Mouse (Mus musculus): ENCODE data around the gene Tmem129. TPM values are rescaled to one million over a fixed set of nuclear protein-coding genes. Genes with fewer than 3 reads are reported as not detected.

The Tmem129 gene
- 11.4 and 14.4 TPM in 2 replicates for polyA plus RNA-seq (2012; ENCODE audit: insufficient read depth, insufficient read length, missing spikeins)

- peak within 1 kb of the TSS; percentile 92 for H3K27ac ChIP-seq (ENCODE audit: insufficient read depth, low read depth, low read length)
- TF ChIP-seq CTCF (IDR thresholded peaks at IDR 0.05; ENCODE audit: low read depth, low read length) (no peak), POLR2A (IDR thresholded peaks at IDR 0.05; ENCODE audit: borderline replicate concordance, low read depth, low read length) (no peak)
- peaks cover 10% of the 10 kb centered on the region for H3K4me1 ChIP-seq (ENCODE audit: control insufficient read depth, insufficient read depth, low read length)
- H3K4me3 ChIP-seq (ENCODE audit: insufficient read depth, low read length), result peak within 1 kb of the TSS; percentile 97
These were observed at the start of gene Tmem129, which contains the start of gene Tacc3 for GRCm38 (mm10) chr5:33657787-33658663. Gene Tmem129, minus strand, starts transcription at chr5:33658416. Gene Tacc3, plus strand, starts transcription at chr5:33658128.

- Histone ChIP-seq H3K4me1 (ENCODE audit: control insufficient read depth, insufficient read depth, low read length) (peaks cover 2% of the 10 kb centered on the region; the same call in 1 of the 2 replicates), H3K27ac (ENCODE audit: insufficient read depth, low read depth, low read length) (no peak overlapping the region), H3K4me3 (ENCODE audit: insufficient read depth, low read length) (no peak overlapping the region)
- TF ChIP-seq POLR2A (IDR thresholded peaks at IDR 0.05; ENCODE audit: borderline replicate concordance, low read depth, low read length) (no peak), CTCF (IDR thresholded peaks at IDR 0.05; ENCODE audit: low read depth, low read length) (no peak)
These were observed 48.9 kb upstream of the Tmem129 start for GRCm38 (mm10) chr5:33707163-33707562.

GRCm38 (mm10) chr5:33706350-33706629, 48.1 kb upstream of the Tmem129 start:
- H3K4me3 ChIP-seq (ENCODE audit: insufficient read depth, low read length), result no peak overlapping the region
- TF ChIP-seq CTCF (IDR thresholded peaks at IDR 0.05; ENCODE audit: low read depth, low read length) (no peak), POLR2A (IDR thresholded peaks at IDR 0.05; ENCODE audit: borderline replicate concordance, low read depth, low read length) (no peak)
- H3K27ac ChIP-seq (ENCODE audit: insufficient read depth, low read depth, low read length), result no peak overlapping the region
- H3K4me1 ChIP-seq (ENCODE audit: control insufficient read depth, insufficient read depth, low read length), result peaks cover 2% of the 10 kb centered on the region; the same call in 1 of the 2 replicates

GRCm38 (mm10) chr5:33705612-33706349, 47.6 kb upstream of the Tmem129 start:
- H3K4me1 ChIP-seq (ENCODE audit: control insufficient read depth, insufficient read depth, low read length), result peaks cover 2% of the 10 kb centered on the region; the same call in 1 of the 2 replicates
- H3K27ac ChIP-seq (ENCODE audit: insufficient read depth, low read depth, low read length), result no peak overlapping the region
- TF ChIP-seq CTCF (IDR thresholded peaks at IDR 0.05; ENCODE audit: low read depth, low read length) (no peak), POLR2A (IDR thresholded peaks at IDR 0.05; ENCODE audit: borderline replicate concordance, low read depth, low read length) (no peak)
- H3K4me3 ChIP-seq (ENCODE audit: insufficient read depth, low read length), result no peak overlapping the region

GRCm38 (mm10) chr5:33704945-33705611, 46.9 kb upstream of the Tmem129 start:
- Histone ChIP-seq H3K4me1 (ENCODE audit: control insufficient read depth, insufficient read depth, low read length) (peaks cover 2% of the 10 kb centered on the region; the same call in 1 of the 2 replicates), H3K4me3 (ENCODE audit: insufficient read depth, low read length) (no peak overlapping the region)
- no peak for TF ChIP-seq POLR2A (IDR thresholded peaks at IDR 0.05; ENCODE audit: borderline replicate concordance, low read depth, low read length)
- TF ChIP-seq CTCF (IDR thresholded peaks at IDR 0.05; ENCODE audit: low read depth, low read length), result no peak

GRCm38 (mm10) chr5:33703999-33704398, 45.8 kb upstream of the Tmem129 start:
- TF ChIP-seq POLR2A (IDR thresholded peaks at IDR 0.05; ENCODE audit: borderline replicate concordance, low read depth, low read length), result no peak
- TF ChIP-seq CTCF (IDR thresholded peaks at IDR 0.05; ENCODE audit: low read depth, low read length), result no peak
- Histone ChIP-seq H3K4me3 (ENCODE audit: insufficient read depth, low read length) (no peak overlapping the region), H3K4me1 (ENCODE audit: control insufficient read depth, insufficient read depth, low read length) (peaks cover 2% of the 10 kb centered on the region; the same call in 1 of the 2 replicates), H3K27ac (ENCODE audit: insufficient read depth, low read depth, low read length) (no peak overlapping the region)

More at GRCm38 (mm10) chr5:33704945-33705611, 46.9 kb upstream of the Tmem129 start:
- no peak overlapping the region for H3K27ac ChIP-seq (ENCODE audit: insufficient read depth, low read depth, low read length)

- peaks cover 2% of the 10 kb centered on the region; the same call in 1 of the 2 replicates for H3K4me1 ChIP-seq (ENCODE audit: control insufficient read depth, insufficient read depth, low read length)
These were observed 43.6 kb upstream of the Tmem129 start for GRCm38 (mm10) chr5:33701832-33702231.

GRCm38 (mm10) chr5:33700010-33700409, 41.8 kb upstream of the Tmem129 start:
- TF ChIP-seq CTCF (IDR thresholded peaks at IDR 0.05; ENCODE audit: low read depth, low read length), result no peak
- no peak for TF ChIP-seq POLR2A (IDR thresholded peaks at IDR 0.05; ENCODE audit: borderline replicate concordance, low read depth, low read length)
- Histone ChIP-seq H3K27ac (ENCODE audit: insufficient read depth, low read depth, low read length) (no peak overlapping the region), H3K4me3 (ENCODE audit: insufficient read depth, low read length) (no peak overlapping the region), H3K4me1 (ENCODE audit: control insufficient read depth, insufficient read depth, low read length) (no peaks in the 10 kb centered on the region)

More at GRCm38 (mm10) chr5:33701832-33702231, 43.6 kb upstream of the Tmem129 start:
- no peak overlapping the region for H3K4me3 ChIP-seq (ENCODE audit: insufficient read depth, low read length)
- TF ChIP-seq CTCF (IDR thresholded peaks at IDR 0.05; ENCODE audit: low read depth, low read length) (no peak), POLR2A (IDR thresholded peaks at IDR 0.05; ENCODE audit: borderline replicate concordance, low read depth, low read length) (no peak)
- H3K27ac ChIP-seq (ENCODE audit: insufficient read depth, low read depth, low read length), result no peak overlapping the region

- Histone ChIP-seq H3K4me1 (ENCODE audit: control insufficient read depth, insufficient read depth, low read length) (no peaks in the 10 kb centered on the region), H3K27ac (ENCODE audit: insufficient read depth, low read depth, low read length) (no peak overlapping the region), H3K4me3 (ENCODE audit: insufficient read depth, low read length) (no peak overlapping the region)
- no peak for TF ChIP-seq CTCF (IDR thresholded peaks at IDR 0.05; ENCODE audit: low read depth, low read length)
- TF ChIP-seq POLR2A (IDR thresholded peaks at IDR 0.05; ENCODE audit: borderline replicate concordance, low read depth, low read length), result no peak
These were observed 40.5 kb upstream of the Tmem129 start for GRCm38 (mm10) chr5:33698669-33699068.
